Mouse (Mus musculus): Measurements from ENCODE around the gene Nfatc4. TPM values are rescaled to one million over a fixed set of nuclear protein-coding genes. Genes with fewer than 3 reads are reported as not detected.

Nfatc4 gene
- polyA plus RNA-seq, 1 experiment from 2014 or later = 25.7 TPM

DNA sequence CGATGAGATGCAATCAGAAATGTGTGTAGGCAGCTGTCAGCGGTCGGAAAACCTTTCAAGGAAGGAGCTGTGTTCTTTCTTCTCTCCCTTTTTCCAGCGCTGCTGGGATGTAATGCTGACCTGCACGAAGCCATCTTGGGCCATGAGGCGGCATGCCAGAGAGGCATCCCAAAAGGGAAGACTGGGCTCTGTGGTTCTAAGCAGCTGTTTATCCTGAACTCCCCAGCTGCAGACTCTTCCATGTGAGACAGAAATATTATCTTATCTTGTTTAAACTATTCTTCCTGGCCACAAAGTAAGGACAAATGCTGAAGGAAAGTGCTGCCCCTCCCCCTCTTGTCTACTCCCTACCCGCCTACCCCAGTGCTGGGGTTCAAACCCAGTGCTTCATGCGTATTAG lies 58.0 kb downstream of the Nfatc4 start:
- 74% methylated on average over 8 of the region's 8 CpGs for WGBS
- H3K4me2 ChIP-seq (replicated peaks) = no peak overlapping the region
- no peak overlapping the region for H3K9ac ChIP-seq
- no peaks in the 10 kb centered on the region for H3K27me3 ChIP-seq (replicated peaks)
- ATAC-seq = no peak
- no peak overlapping the region for H3K4me3 ChIP-seq (replicated peaks)
- H3K27ac ChIP-seq = no peak overlapping the region
- no peaks in the 10 kb centered on the region for H3K9me3 ChIP-seq
- no peaks in the 10 kb centered on the region for H3K36me3 ChIP-seq
- H3K4me1 ChIP-seq (replicated peaks) = peaks cover 30% of the 10 kb centered on the region

DNA sequence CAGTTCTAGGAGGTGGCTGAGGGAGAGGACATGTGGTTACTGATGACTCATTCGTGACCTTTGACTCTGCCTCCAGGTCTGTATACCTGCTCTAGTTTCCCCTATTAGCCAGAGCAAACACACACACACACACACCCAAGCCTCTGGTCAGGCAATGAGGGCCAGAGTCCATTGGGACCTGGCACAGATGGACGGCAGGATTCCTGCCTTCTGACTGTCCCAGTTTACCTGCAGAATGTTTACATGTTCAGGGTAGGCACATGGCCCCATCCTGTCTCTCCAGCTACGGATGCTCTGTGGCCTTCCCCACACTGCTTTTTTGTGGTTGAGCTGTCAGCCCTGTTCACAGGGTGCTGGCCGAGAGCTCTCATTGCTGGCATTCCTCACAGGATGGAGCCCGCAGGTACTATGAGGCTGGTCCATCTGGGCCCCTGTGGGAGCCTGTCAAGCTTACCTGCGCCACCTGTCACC lies 59.3 kb downstream of the Nfatc4 start:
- Histone ChIP-seq H3K27me3 (replicated peaks) (no peaks in the 10 kb centered on the region), H3K4me3 (replicated peaks) (no peak overlapping the region), H3K4me2 (replicated peaks) (peak overlapping the region; percentile 24; the same call in 1 of the 2 replicates), H3K9me3 (no peaks in the 10 kb centered on the region), H3K27ac (peak overlapping the region; percentile 66), H3K9ac (peak overlapping the region; percentile 3; the same call in 1 of the 2 replicates), H3K36me3 (peaks cover 10% of the 10 kb centered on the region; the same call in 1 of the 2 replicates), H3K4me1 (replicated peaks) (peaks cover 41% of the 10 kb centered on the region)
- ATAC-seq = peak; percentile 65
- 34% methylated on average over 6 of the region's 6 CpGs for WGBS

DNA sequence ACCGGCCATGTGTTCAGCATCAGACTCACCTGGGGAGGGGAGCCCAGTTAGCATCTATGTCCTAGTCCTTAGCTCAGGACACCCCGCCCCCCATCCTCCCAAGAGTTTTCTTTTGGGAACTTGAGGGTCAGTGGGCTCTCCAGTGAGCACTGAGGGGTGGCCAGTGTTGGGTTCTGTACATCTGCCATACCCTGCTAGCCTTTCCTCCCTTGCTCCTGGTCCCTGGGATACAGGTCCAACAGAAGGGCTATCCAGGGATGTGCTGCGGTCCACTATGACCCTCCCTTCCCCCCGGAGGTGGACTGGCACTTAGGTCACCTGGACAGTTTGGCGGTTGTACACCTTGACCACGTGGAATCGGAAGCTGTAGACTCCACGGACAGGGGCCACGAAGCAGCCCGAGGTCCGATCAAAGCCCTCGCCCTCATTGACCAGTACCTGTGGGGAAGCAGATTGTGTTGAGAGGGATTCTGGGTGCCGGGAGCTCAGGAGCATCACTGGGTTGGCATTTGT lies 60.3 kb downstream of the Nfatc4 start:
- 0 out of 2 replicates have a peak overlapping the region, but pooled peaks have one; percentile 66 for H3K27ac ChIP-seq
- ATAC-seq = no peak
- H3K4me3 ChIP-seq (replicated peaks) = no peak overlapping the region
- peaks cover 39% of the 10 kb centered on the region for H3K4me1 ChIP-seq (replicated peaks)
- no peaks in the 10 kb centered on the region for H3K9me3 ChIP-seq
- H3K36me3 ChIP-seq = peaks cover 19% of the 10 kb centered on the region
- no peaks in the 10 kb centered on the region for H3K27me3 ChIP-seq (replicated peaks)
- 92% methylated on average over 13 of the region's 13 CpGs for WGBS
- no peak overlapping the region for H3K9ac ChIP-seq
- H3K4me2 ChIP-seq (replicated peaks) = no peak overlapping the region

Other genes starting within 250 kb of the Nfatc4 start
- 0.49 and 0.72 TPM in 2 replicates for gene Fitm1, start 247.5 kb upstream of the Nfatc4 start, polyA plus RNA-seq (2015; fragmentation: Nextera tagmentation; extraction: Ambion mirVana)
- gene Psme1, start 245.0 kb upstream of the Nfatc4 start, polyA plus RNA-seq (2015; fragmentation: Nextera tagmentation; extraction: Ambion mirVana) = 197 and 207 TPM in 2 replicates
- gene Emc9, start 237.8 kb upstream of the Nfatc4 start, polyA plus RNA-seq (2015; fragmentation: Nextera tagmentation; extraction: Ambion mirVana) = 9.6 and 11.6 TPM in 2 replicates
- gene Psme2, start 232.0 kb upstream of the Nfatc4 start, polyA plus RNA-seq (2015; fragmentation: Nextera tagmentation; extraction: Ambion mirVana) = 343 and 366 TPM in 2 replicates
- gene Rnf31, start 231.4 kb upstream of the Nfatc4 start, polyA plus RNA-seq (2015; fragmentation: Nextera tagmentation; extraction: Ambion mirVana) = 15.7 and 16.3 TPM in 2 replicates
- 10.5 and 10.8 TPM in 2 replicates for gene Irf9, start 219.6 kb upstream of the Nfatc4 start, polyA plus RNA-seq (2015; fragmentation: Nextera tagmentation; extraction: Ambion mirVana)
- 8.2 and 10.5 TPM in 2 replicates for gene Rec8, start 205.1 kb upstream of the Nfatc4 start, polyA plus RNA-seq (2015; fragmentation: Nextera tagmentation; extraction: Ambion mirVana)
- gene Ipo4, start 187.2 kb upstream of the Nfatc4 start, polyA plus RNA-seq (2015; fragmentation: Nextera tagmentation; extraction: Ambion mirVana) = 63.8 and 72.8 TPM in 2 replicates
- gene Gm49378, start 185.2 kb upstream of the Nfatc4 start, polyA plus RNA-seq (2015; fragmentation: Nextera tagmentation; extraction: Ambion mirVana) = 0.86 and 2.6 TPM in 2 replicates
- 119 and 124 TPM in 2 replicates for gene Tm9sf1, start 179.3 kb upstream of the Nfatc4 start, polyA plus RNA-seq (2015; fragmentation: Nextera tagmentation; extraction: Ambion mirVana)
- gene Tssk4, start 173.0 kb upstream of the Nfatc4 start, polyA plus RNA-seq (2015; fragmentation: Nextera tagmentation; extraction: Ambion mirVana) = 0.75 and 1.2 TPM in 2 replicates
- gene Mdp1, start 162.6 kb upstream of the Nfatc4 start, polyA plus RNA-seq (2015; fragmentation: Nextera tagmentation; extraction: Ambion mirVana) = 58.4 and 62.1 TPM in 2 replicates
- 58.6 and 58.7 TPM in 2 replicates for gene Gmpr2, start 151.2 kb upstream of the Nfatc4 start, polyA plus RNA-seq (2015; fragmentation: Nextera tagmentation; extraction: Ambion mirVana)
- gene Nedd8, start 151.0 kb upstream of the Nfatc4 start, polyA plus RNA-seq (2015; fragmentation: Nextera tagmentation; extraction: Ambion mirVana) = 510 and 527 TPM in 2 replicates
- 35.8 and 38.7 TPM in 2 replicates for gene Tinf2, start 141.3 kb upstream of the Nfatc4 start, polyA plus RNA-seq (2015; fragmentation: Nextera tagmentation; extraction: Ambion mirVana)
- 1.1 and 1.2 TPM in 2 replicates for gene Tgm1, start 109.2 kb upstream of the Nfatc4 start, polyA plus RNA-seq (2015; fragmentation: Nextera tagmentation; extraction: Ambion mirVana)
- gene Rabggta, start 100.9 kb upstream of the Nfatc4 start, polyA plus RNA-seq (2015; fragmentation: Nextera tagmentation; extraction: Ambion mirVana) = 34.1 and 34.9 TPM in 2 replicates
- gene Dhrs1, start 77.5 kb upstream of the Nfatc4 start, polyA plus RNA-seq (2015; fragmentation: Nextera tagmentation; extraction: Ambion mirVana) = 99.4 and 117 TPM in 2 replicates
- gene Nop9, start 77.5 kb upstream of the Nfatc4 start, polyA plus RNA-seq (2015; fragmentation: Nextera tagmentation; extraction: Ambion mirVana) = 35.6 and 36.0 TPM in 2 replicates
- gene Cideb, start 64.7 kb upstream of the Nfatc4 start, polyA plus RNA-seq (2015; fragmentation: Nextera tagmentation; extraction: Ambion mirVana) = 52.7 and 63.5 TPM in 2 replicates
- 0.31 and 0.52 TPM in 2 replicates for gene Ltb4r2, start 61.7 kb upstream of the Nfatc4 start, polyA plus RNA-seq (2015; fragmentation: Nextera tagmentation; extraction: Ambion mirVana)
- gene Ltb4r1, start 57.2 kb upstream of the Nfatc4 start, polyA plus RNA-seq (2015; fragmentation: Nextera tagmentation; extraction: Ambion mirVana) = 0.93 and 1.0 TPM in 2 replicates
- gene Adcy4, start 39.0 kb upstream of the Nfatc4 start, polyA plus RNA-seq (2015; fragmentation: Nextera tagmentation; extraction: Ambion mirVana) = 6.7 and 7.0 TPM in 2 replicates
- gene Ripk3, start 34.3 kb upstream of the Nfatc4 start, polyA plus RNA-seq (2015; fragmentation: Nextera tagmentation; extraction: Ambion mirVana) = 45.2 and 45.6 TPM in 2 replicates
- gene Nynrin, start 30.9 kb downstream of the Nfatc4 start, polyA plus RNA-seq (2015; fragmentation: Nextera tagmentation; extraction: Ambion mirVana) = 14.5 and 18.3 TPM in 2 replicates
- 0.18 and 0.29 TPM in 2 replicates for gene Cbln3, start 61.2 kb downstream of the Nfatc4 start, polyA plus RNA-seq (2015; fragmentation: Nextera tagmentation; extraction: Ambion mirVana)
- gene Khnyn, start 61.8 kb downstream of the Nfatc4 start, polyA plus RNA-seq (2015; fragmentation: Nextera tagmentation; extraction: Ambion mirVana) = 15.1 and 15.4 TPM in 2 replicates
- gene Sdr39u1, start 77.1 kb downstream of the Nfatc4 start, polyA plus RNA-seq (2015; fragmentation: Nextera tagmentation; extraction: Ambion mirVana) = 73.6 and 80.3 TPM in 2 replicates
- gene Cma1, start 121.5 kb downstream of the Nfatc4 start, polyA plus RNA-seq (2015; fragmentation: Nextera tagmentation; extraction: Ambion mirVana) = 1.9 and 3.3 TPM in 2 replicates
- not detected in 2 replicates for gene Cma2, start 127.8 kb downstream of the Nfatc4 start, polyA plus RNA-seq (2015; fragmentation: Nextera tagmentation; extraction: Ambion mirVana)
- 0.21 and 1.2 TPM in 2 replicates for gene Mcpt1, start 194.8 kb downstream of the Nfatc4 start, polyA plus RNA-seq (2015; fragmentation: Nextera tagmentation; extraction: Ambion mirVana)
- gene Mcpt9, start 207.4 kb downstream of the Nfatc4 start, polyA plus RNA-seq (2015; fragmentation: Nextera tagmentation; extraction: Ambion mirVana) = not detected in 2 replicates
- gene Mcpt2, start 218.9 kb downstream of the Nfatc4 start, polyA plus RNA-seq (2015; fragmentation: Nextera tagmentation; extraction: Ambion mirVana) = 0.40 and 0.58 TPM in 2 replicates
- gene Mcpt4, start 239.2 kb downstream of the Nfatc4 start, polyA plus RNA-seq (2015; fragmentation: Nextera tagmentation; extraction: Ambion mirVana) = 0.50 and 0.59 TPM in 2 replicates

All from intestine, embryonic 15.5 days (tissue).